Mouse (Mus musculus): Measurements from ENCODE around the gene Dbndd1.

GRCm38 (mm10) chr8:123518667-123519066, 3.4 kb upstream of the Dbndd1 start, which contains the start of gene Gas8:
- TF ChIP-seq GATA1 (IDR thresholded peaks at IDR 0.05; ENCODE audit: borderline replicate concordance, low read length) (no peak), FLI1 (IDR thresholded peaks at IDR 0.05; ENCODE audit: low read length) (no peak)
